Mouse (Mus musculus): ENCODE measurements around the gene Acot12.

GRCm38 (mm10) chr13:91779892-91780291 lies 38.6 kb downstream of the Acot12 start:
- TF ChIP-seq POLR2A (IDR thresholded peaks at IDR 0.05; ENCODE audit: extremely low read depth, insufficient read depth, low read length): no peak
- no peak for TF ChIP-seq CTCF (IDR thresholded peaks at IDR 0.05; ENCODE audit: extremely low read depth, insufficient read depth, low read length)
